Mouse (Mus musculus): ENCODE data around the gene Gm6614. TPM values are rescaled to one million over a fixed set of nuclear protein-coding genes. Genes with fewer than 3 reads are reported as not detected.

Gene Gm6614
- 0.04 TPM in 1 of 2 replicates, not detected in the other for polyA plus RNA-seq (2012)

GRCm38 (mm10) chr6:142011364-142011955 is at the start of gene Gm6614:
TSS of gene Gm6614 (minus strand) at chr6:142011414.

GRCm38 (mm10) chr6:141946862-141947261 is 64.4 kb downstream of the Gm6614 start, which contains the start of gene Slco1a1:
TSS of gene Slco1a1 (minus strand) at chr6:141946962.

Other genes starting within 250 kb of the Gm6614 start
- gene Gm5724, start 237.6 kb downstream of the Gm6614 start, polyA plus RNA-seq (2012) = not detected in 2 replicates
- not detected in 2 replicates for gene Slco1a4, start 155.2 kb downstream of the Gm6614 start, polyA plus RNA-seq (2012)
- not detected in 2 replicates for gene Slco1a1, start 64.5 kb downstream of the Gm6614 start, polyA plus RNA-seq (2012)
- gene Slco1a6, start 197.1 kb upstream of the Gm6614 start, polyA plus RNA-seq (2012) = not detected in 2 replicates